Mouse (Mus musculus) limb, embryonic 12.5 days (tissue): Measurements from ENCODE around the gene Slco1a5. TPM values are rescaled to one million over a fixed set of nuclear protein-coding genes. Genes with fewer than 3 reads are reported as not detected.

Experiments
- ATAC-seq: fragments of 200-750 bp; cut with Nextera tagmentation; 2 replicates; pipeline ENCODE4 v1.8.0; 2017; ENCODE audit warnings: low read depth, moderate TSS enrichment; ENCODE audit not compliant: insufficient number of reproducible peaks, insufficient read depth, low FRiP score, low TSS enrichment
- H3K27ac ChIP-seq: fragments of 300-500 bp; sonication (generic); 2 replicates; pipeline ENCODE4 v1.5.1; 2016; ENCODE audit warnings: mild to moderate bottlenecking, moderate library complexity
- H3K27me3 ChIP-seq: fragments of 300-500 bp; sonication (generic); 2 replicates; pipeline ENCODE4 v1.6.1; 2016; ENCODE audit warnings: mild to moderate bottlenecking, moderate library complexity
- H3K36me3 ChIP-seq: fragments of 300-500 bp; sonication (generic); 2 replicates; pipeline ENCODE4 v1.6.1; 2016; ENCODE audit warnings: mild to moderate bottlenecking, moderate library complexity
- H3K4me1 ChIP-seq: fragments of 300-500 bp; sonication (generic); replicated peaks from 2 replicates; pipeline ENCODE4 v1.6.1; 2016
- H3K4me2 ChIP-seq: fragments of 300-500 bp; sonication (generic); 2 replicates; pipeline ENCODE4 v1.6.1; 2016; ENCODE audit warnings: mild to moderate bottlenecking, moderate library complexity
- H3K4me3 ChIP-seq: fragments of 300-500 bp; sonication (generic); replicated peaks from 2 replicates; pipeline ENCODE4 v1.5.1; 2016; ENCODE audit warnings: mild to moderate bottlenecking
- H3K9ac ChIP-seq: fragments of 300-500 bp; sonication (generic); replicated peaks from 2 replicates; pipeline ENCODE4 v1.6.1; 2016; ENCODE audit warnings: mild to moderate bottlenecking, moderate library complexity
- H3K9me3 ChIP-seq: fragments of 300-500 bp; sonication (generic); 2 replicates; pipeline ENCODE4 v1.6.1; 2016; ENCODE audit warnings: mild to moderate bottlenecking, moderate library complexity
- WGBS: fragments of 180-500 bp; shearing (Covaris S2); methylation state at CpG from one replicate; pipeline ENCODE4 v1.1.7; 2016; 5-methylcytosine and 5-hydroxymethylcytosine counted together
- polyA plus RNA-seq: library from polyadenylated mRNA; unstranded; fragments of >200 nt; fragmentation: Nextera tagmentation; extraction: Ambion mirVana; gene quantifications from 2 replicates; pipeline ENCODE4 v1.2.1, GENCODE M21; 2016

Gene Slco1a5
- polyA plus RNA-seq, 1 experiment from 2014 or later: not detected

DNA sequence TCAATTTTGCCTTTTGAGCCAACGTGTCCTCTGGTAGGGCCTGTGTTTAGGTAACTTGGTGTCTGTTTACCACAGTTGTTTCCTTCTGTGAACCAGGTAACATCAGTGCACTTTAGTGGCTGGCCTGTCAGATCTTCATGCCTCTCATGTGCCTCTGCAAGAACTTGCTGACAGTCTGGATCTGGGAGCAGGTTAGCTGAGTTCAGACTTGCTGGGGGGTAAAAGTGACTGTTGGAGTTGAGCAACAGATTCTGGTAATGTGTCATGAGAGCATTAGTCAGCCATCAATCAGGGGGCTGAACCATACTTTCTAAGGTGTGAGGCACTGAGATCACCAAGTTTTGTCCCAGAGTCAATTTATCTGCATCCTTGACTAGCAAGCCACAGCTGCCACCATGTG, 130.8 kb downstream of the Slco1a5 start:
- Histone ChIP-seq H3K4me3 (no peak overlapping the region), H3K9ac (no peak overlapping the region), H3K36me3 (no peaks in the 10 kb centered on the region), H3K9me3 (no peaks in the 10 kb centered on the region), H3K27ac (no peak overlapping the region), H3K27me3 (no peaks in the 10 kb centered on the region), H3K4me2 (no peak overlapping the region), H3K4me1 (no peaks in the 10 kb centered on the region)
- ATAC-seq: no peak
- 67% methylated on average over 1 of the region's 1 CpGs for WGBS

DNA sequence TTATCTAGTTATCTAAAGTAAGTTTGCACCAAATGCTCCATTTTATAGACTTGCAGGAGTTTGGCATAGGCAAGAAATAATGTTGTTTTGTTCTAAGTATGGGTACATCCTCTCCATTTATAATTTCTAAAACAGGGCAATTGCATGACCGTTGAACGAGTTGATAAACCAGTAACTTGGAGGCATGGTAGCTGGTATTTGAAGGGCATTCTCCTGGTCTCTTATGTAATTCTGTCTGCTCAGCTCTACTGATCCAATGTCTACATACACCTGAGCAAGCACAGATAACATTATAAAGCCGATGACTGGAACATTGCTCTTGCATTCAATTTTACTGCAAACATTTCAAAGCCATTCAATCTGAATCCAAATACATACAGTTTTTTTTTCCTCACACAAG, 135.4 kb downstream of the Slco1a5 start:
- WGBS: 97% methylated on average over 3 of the region's 3 CpGs
- Histone ChIP-seq H3K36me3 (no peaks in the 10 kb centered on the region), H3K4me3 (no peak overlapping the region), H3K4me1 (no peaks in the 10 kb centered on the region), H3K27me3 (no peaks in the 10 kb centered on the region), H3K27ac (no peak overlapping the region), H3K9me3 (0 out of 2 replicates have a peak, but pooled peaks cover 3% of the 10 kb centered on the region), H3K4me2 (no peak overlapping the region), H3K9ac (no peak overlapping the region)
- no peak for ATAC-seq

DNA sequence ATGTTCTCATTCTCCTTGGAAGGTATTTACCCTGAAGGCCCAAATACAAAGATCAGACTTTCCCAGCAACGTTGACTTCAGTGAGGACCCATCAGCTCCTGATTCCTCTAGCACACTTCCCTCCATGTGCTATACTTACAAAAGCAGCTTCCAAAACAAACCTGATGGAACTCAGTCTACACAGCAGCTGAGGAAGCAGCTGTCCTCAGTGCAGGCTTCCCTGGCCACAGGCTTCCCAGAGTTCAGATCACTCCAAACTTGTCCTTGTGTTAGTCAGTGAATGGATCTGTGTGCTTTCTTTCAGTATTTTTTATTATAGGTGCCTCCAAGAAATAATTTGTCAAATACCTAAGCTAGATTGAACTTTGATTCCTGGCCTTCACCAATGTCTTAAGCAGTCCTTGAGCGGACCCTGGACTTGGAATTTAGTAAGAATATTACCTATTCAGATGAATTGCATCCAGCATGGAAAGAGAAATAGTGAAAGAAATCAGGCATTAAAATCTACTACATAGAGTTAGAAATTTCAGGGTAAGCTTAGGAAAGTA, 136.8 kb downstream of the Slco1a5 start:
- H3K27me3 ChIP-seq: no peaks in the 10 kb centered on the region
- H3K27ac ChIP-seq: no peak overlapping the region
- H3K4me3 ChIP-seq: no peak overlapping the region
- ATAC-seq: no peak
- 76% methylated on average over 2 of the region's 2 CpGs for WGBS
- 0 out of 2 replicates have a peak, but pooled peaks cover 3% of the 10 kb centered on the region for H3K9me3 ChIP-seq
- no peaks in the 10 kb centered on the region for H3K4me1 ChIP-seq
- H3K4me2 ChIP-seq: no peak overlapping the region
- H3K36me3 ChIP-seq: no peaks in the 10 kb centered on the region
- no peak overlapping the region for H3K9ac ChIP-seq

Other genes starting within 250 kb of the Slco1a5 start
- gene Slco1a6, start 114.5 kb downstream of the Slco1a5 start, polyA plus RNA-seq: not detected in 2 replicates
- not detected in 2 replicates for gene Iapp, start 24.6 kb downstream of the Slco1a5 start, polyA plus RNA-seq
- 17.1 and 17.6 TPM in 2 replicates for gene Pyroxd1, start 22.7 kb upstream of the Slco1a5 start, polyA plus RNA-seq
- gene Recql, start 64.1 kb upstream of the Slco1a5 start, polyA plus RNA-seq: 29.7 and 32.2 TPM in 2 replicates
- gene Golt1b, start 64.2 kb upstream of the Slco1a5 start, polyA plus RNA-seq: 116 and 118 TPM in 2 replicates
- 1.2 and 1.7 TPM in 2 replicates for gene Spx, start 90.5 kb upstream of the Slco1a5 start, polyA plus RNA-seq
- gene Gys2, start 150.1 kb upstream of the Slco1a5 start, polyA plus RNA-seq: not detected in 2 replicates
- gene Ldhb, start 185.0 kb upstream of the Slco1a5 start, polyA plus RNA-seq: 480 and 486 TPM in 2 replicates
- gene Kcnj8, start 248.6 kb upstream of the Slco1a5 start, polyA plus RNA-seq: 0.44 and 0.59 TPM in 2 replicates